Mouse (Mus musculus) left cerebral cortex, postnatal 4 days (tissue): ENCODE measurements at regions not wholly inside any gene's neighbourhood (a gene's known extent, or its start where the extent isn't known, plus 50 kb on each side); places are given as distances from the start of the nearest gene placed in this dataset.

Experiments
- DNase-seq: peaks from one replicate; pipeline ENCODE4 v3.0.0-alpha.2; 2022
- intact Hi-C: fragments of 180-260 bp; cut with DNase I; formaldehyde crosslinking; loops from one replicate; pipeline ENCODE4 v1.15.1; 2025

- no peak for DNase-seq
- intact Hi-C loops = loop anchor here (5.0 kb wide), 1 partner anchor 273 kb away; no protein-coding TSS in a partner anchor
Measured at GRCm38 (mm10) chr16:7654451-7654850, 770.5 kb downstream of the Tmem114 start.

- intact Hi-C loops = loop anchor here (5.0 kb wide), 1 partner anchor 278 kb away; no protein-coding TSS in a partner anchor
- DNase-seq = no peak
Measured at GRCm38 (mm10) chr16:7649771-7650170, 775.2 kb downstream of the Tmem114 start.

- no peak for DNase-seq
- intact Hi-C loops = no loop called here
Measured at GRCm38 (mm10) chr16:7647275-7647926, 777.5 kb downstream of the Tmem114 start.

GRCm38 (mm10) chr16:7644363-7644762 lies 780.6 kb downstream of the Tmem114 start:
- no peak for DNase-seq
- intact Hi-C loops = no loop called here

- DNase-seq = no peak
- intact Hi-C loops = no loop called here
Measured at GRCm38 (mm10) chr16:7638955-7639755, 785.8 kb downstream of the Tmem114 start.

- no peak for DNase-seq
- intact Hi-C loops = no loop called here
Measured at GRCm38 (mm10) chr16:7637993-7638392, 786.9 kb downstream of the Tmem114 start.

- no peak for DNase-seq
- intact Hi-C loops = no loop called here
Measured at GRCm38 (mm10) chr16:7637121-7637700, 787.7 kb downstream of the Tmem114 start.

GRCm38 (mm10) chr16:7636326-7636725 lies 788.6 kb downstream of the Tmem114 start:
- intact Hi-C loops = no loop called here
- no peak for DNase-seq

- no peak for DNase-seq
- intact Hi-C loops = no loop called here
Measured at GRCm38 (mm10) chr16:7632474-7632873, 792.5 kb downstream of the Tmem114 start.

- DNase-seq = no peak
- intact Hi-C loops = no loop called here
Measured at GRCm38 (mm10) chr16:7628351-7628750, 796.6 kb downstream of the Tmem114 start.

GRCm38 (mm10) chr16:7606602-7607001 lies 818.3 kb downstream of the Tmem114 start:
- peak; percentile 55 for DNase-seq
- intact Hi-C loops = no loop called here

GRCm38 (mm10) chr16:7602428-7602827 lies 822.5 kb downstream of the Tmem114 start:
- intact Hi-C loops = no loop called here
- DNase-seq = peak; percentile 11

- intact Hi-C loops = no loop called here
- no peak for DNase-seq
Measured at GRCm38 (mm10) chr16:7574879-7575278, 850.1 kb downstream of the Tmem114 start.

- no peak for DNase-seq
- intact Hi-C loops = no loop called here
Measured at GRCm38 (mm10) chr16:7560841-7561240, 864.1 kb downstream of the Tmem114 start.

GRCm38 (mm10) chr16:7559177-7559576 lies 865.8 kb downstream of the Tmem114 start:
- intact Hi-C loops = no loop called here

GRCm38 (mm10) chr16:7558637-7559036 lies 866.3 kb downstream of the Tmem114 start:
- DNase-seq = no peak
- intact Hi-C loops = no loop called here

More at GRCm38 (mm10) chr16:7559177-7559576, 865.8 kb downstream of the Tmem114 start:
- no peak for DNase-seq

- DNase-seq = no peak
- intact Hi-C loops = no loop called here
Measured at GRCm38 (mm10) chr16:7555911-7556310, 869.0 kb downstream of the Tmem114 start.

- intact Hi-C loops = no loop called here
Measured at GRCm38 (mm10) chr16:7549568-7549967, 875.4 kb downstream of the Tmem114 start.

GRCm38 (mm10) chr16:7544067-7544466 lies 880.9 kb downstream of the Tmem114 start:
- DNase-seq = no peak
- intact Hi-C loops = no loop called here

More at GRCm38 (mm10) chr16:7549568-7549967, 875.4 kb downstream of the Tmem114 start:
- peak; percentile 32 for DNase-seq

GRCm38 (mm10) chr16:7529811-7530210 lies 895.1 kb downstream of the Tmem114 start:
- no peak for DNase-seq
- intact Hi-C loops = no loop called here

GRCm38 (mm10) chr16:7528963-7529362 lies 896.0 kb downstream of the Tmem114 start:
- DNase-seq = no peak
- intact Hi-C loops = no loop called here
